Mouse (Mus musculus) left cerebral cortex, adult 2 months (tissue): ENCODE measurements around the gene Gm21541. TPM values are rescaled to one million over a fixed set of nuclear protein-coding genes. Genes with fewer than 3 reads are reported as not detected.
"Not testable (repeated sequence)": the region's sequence is repeated elsewhere in the genome, so short reads cannot be mapped to it uniquely, and the experiment has no call there.

Experiments used
- DNase-seq, 2 experiments: peaks; one replicate each; pipeline ENCODE4 v3.0.0; 2021 to 2022; ENCODE audit warnings: low spot score in 2 of 2, mixed read lengths in 1 of 2; ENCODE audit errors: extremely low spot score in 1 of 2
- H3K27ac ChIP-seq: fragments of 200-600 bp; 2 replicates; pipeline ENCODE4 v1.8.1; 2022
- H3K4me3 ChIP-seq: fragments of 200-600 bp; 2 replicates; pipeline ENCODE4 v1.8.1; 2022
- intact Hi-C: fragments of 180-260 bp; cut with DNase I; formaldehyde crosslinking; loops from one replicate; pipeline ENCODE4 v1.15.1; 2025
- long read RNA-seq, 2 experiments: library from polyadenylated mRNA; stranded (forward); transcript quantifications; one replicate each; pipeline ENCODE4 v2.0.0; 2021; ENCODE audit warnings: borderline mapping rate in 2 of 2
- total RNA-seq, 2 experiments: library from RNA; stranded (reverse); gene quantifications; 2 replicates each; pipeline ENCODE4 v1.2.3; 2021

The Gm21541 gene
- not detected for total RNA-seq
- long read RNA-seq, experiment 1 = 0 reads
- long read RNA-seq, experiment 2 = 0 reads

GRCm38 (mm10) chr4:41903310-41903709 lies at the start of gene Gm21541:
TSS of gene Gm21541 (plus strand) at chr4:41903610.
- intact Hi-C loops, H3K27ac ChIP-seq, DNase-seq, H3K4me3 ChIP-seq: not testable (repeated sequence)

- intact Hi-C loops, H3K27ac ChIP-seq, DNase-seq, H3K4me3 ChIP-seq: not testable (repeated sequence)
Measured at GRCm38 (mm10) chr4:41941272-41941671, 37.9 kb downstream of the Gm21541 start, which contains the start of gene Gm20878. TSS of gene Gm20878 (plus strand) at chr4:41941572.

Other genes with a start within 250 kb of the Gm21541 start
- gene Cntfr, start 206.5 kb upstream of the Gm21541 start, total RNA-seq = 100 to 1,000 TPM; 120 to 127 TPM
- gene Il11ra1, start 203.6 kb upstream of the Gm21541 start, total RNA-seq = 10 to 100 TPM; 43.1 to 47.7 TPM
- 10 to 100 TPM; 27.7 to 30.7 TPM for gene Rpp25l, start 190.1 kb upstream of the Gm21541 start, total RNA-seq
- gene Dctn3, start 180.4 kb upstream of the Gm21541 start, total RNA-seq = 100 to 1,000 TPM; 165 TPM
- gene Arid3c, start 172.5 kb upstream of the Gm21541 start, total RNA-seq = under 1 TPM in 1 of 2 experiments, not detected in 1; 0.52 TPM
- gene Galt, start 148.4 kb upstream of the Gm21541 start, total RNA-seq = 10 to 100 TPM; 85.8 to 88.5 TPM
- 10 to 100 TPM; 58.0 to 58.9 TPM for gene Sigmar1, start 147.5 kb upstream of the Gm21541 start, total RNA-seq
- 100 to 1,000 TPM; 250 to 265 TPM for gene Ccl27a, start 129.4 kb upstream of the Gm21541 start, total RNA-seq
- 10 to 100 TPM; 53.2 to 62.4 TPM for gene Gm20878, start 38.0 kb downstream of the Gm21541 start, total RNA-seq
- 1 to 10 TPM; 4.6 to 5.6 TPM for gene Fam205a4, start 62.4 kb downstream of the Gm21541 start, total RNA-seq
- 1 to 10 TPM; 7.9 to 8.9 TPM for gene Gm21093, start 131.1 kb downstream of the Gm21541 start, total RNA-seq
- gene Gm3893, start 187.6 kb downstream of the Gm21541 start, total RNA-seq = not detected
- gene Gm13304, start 211.2 kb downstream of the Gm21541 start, total RNA-seq = 10 to 100 TPM; 29.7 to 32.6 TPM
- gene Gm13306, start 249.8 kb downstream of the Gm21541 start, total RNA-seq = 10 to 100 TPM; 45.6 to 58.0 TPM